Mouse (Mus musculus) lung, adult 2 months (tissue): ENCODE results near the gene Gm20388.

ENCODE experiments used
- CTCF ChIP-seq: fragments of 200-500 bp; IDR thresholded peaks from 2 replicates; pipeline ENCODE4 v1.5.1; 2011; ENCODE audit warnings: mild to moderate bottlenecking, low read length, control low read depth; ENCODE audit not compliant: insufficient read depth
- POLR2A ChIP-seq: fragments of 200-500 bp; IDR thresholded peaks from 2 replicates; pipeline ENCODE4 v1.6.1; 2011; ENCODE audit warnings: low read depth, mild to moderate bottlenecking, control low read depth, low read length, borderline replicate concordance; ENCODE audit errors: extremely low read depth

DNA sequence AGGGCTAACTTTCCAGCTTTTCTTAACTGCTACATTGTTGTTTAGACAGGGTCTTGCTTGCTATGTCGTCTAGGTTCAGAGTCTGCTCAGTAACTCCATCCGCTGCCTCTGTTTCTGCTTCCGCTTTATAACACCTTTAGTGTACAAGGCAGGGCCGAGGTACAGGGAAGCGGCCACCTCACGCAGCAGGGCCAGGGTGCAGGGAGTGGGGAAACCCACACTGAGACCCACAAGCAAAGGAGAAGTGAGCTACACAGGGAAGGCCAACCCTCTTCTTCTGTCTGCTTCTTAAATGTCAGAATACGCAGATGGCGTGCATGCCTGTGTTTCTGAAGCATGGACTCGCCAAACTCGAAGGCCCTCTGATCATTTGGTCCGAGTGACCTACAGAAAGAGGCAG lies 568.1 kb downstream of the Gm20388 start:
- no peak for TF ChIP-seq POLR2A
- TF ChIP-seq CTCF: no peak
